Mouse (Mus musculus) brain, embryonic 14.5 days (tissue): ENCODE data around the gene Tmem123. TPM values are rescaled to one million over a fixed set of nuclear protein-coding genes. Genes with fewer than 3 reads are reported as not detected.

ENCODE experiments used
- DNase-seq: peaks from one replicate; pipeline ENCODE4 v3.0.0-alpha.2; 2011; ENCODE audit warnings: low read depth
- CTCF ChIP-seq: fragments of 200-500 bp; IDR thresholded peaks from 2 replicates; pipeline ENCODE4 v1.5.1; 2012; ENCODE audit warnings: inconsistent platforms, mild to moderate bottlenecking, moderate library complexity, borderline replicate concordance; ENCODE audit not compliant: insufficient read depth, insufficient read length; ENCODE audit errors: extremely low read depth
- POLR2A ChIP-seq: fragments of 200-500 bp; IDR thresholded peaks from 2 replicates; pipeline ENCODE4 v1.6.1; 2012; ENCODE audit warnings: mild to moderate bottlenecking, inconsistent platforms, borderline replicate concordance; ENCODE audit not compliant: poor library complexity, insufficient read depth, insufficient read length, severe bottlenecking; ENCODE audit errors: extremely low read depth
- polyA plus RNA-seq: library from polyadenylated mRNA; depleted of rRNA; stranded (reverse); fragments of >200 nt; gene quantifications from 2 replicates; pipeline ENCODE4 v1.2.3, GENCODE M21; 2012

The Tmem123 gene
- polyA plus RNA-seq, 1 experiment = 26.6 TPM

DNA sequence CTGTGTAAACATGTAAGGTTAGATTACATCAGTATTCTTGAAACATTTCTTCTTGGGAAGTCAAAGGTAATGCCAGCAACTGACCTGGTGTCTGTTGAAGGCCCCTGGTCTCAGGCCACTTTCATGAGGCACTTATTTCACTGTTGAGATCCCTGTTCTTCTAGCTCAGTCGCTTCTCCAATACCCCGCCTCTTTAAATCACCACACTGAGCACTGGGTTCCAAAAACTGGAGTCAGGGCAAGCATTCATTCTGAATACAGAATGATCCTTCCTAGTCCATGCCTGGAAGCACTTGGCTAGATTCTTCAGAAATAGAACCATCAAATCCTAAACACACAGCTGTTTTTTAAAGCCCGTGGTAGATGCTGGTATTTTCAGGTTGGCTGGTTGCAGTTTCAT is 1.1 kb upstream of the Tmem123 start:
- no peak for DNase-seq
- TF ChIP-seq POLR2A (no peak), CTCF (no peak)

DNA sequence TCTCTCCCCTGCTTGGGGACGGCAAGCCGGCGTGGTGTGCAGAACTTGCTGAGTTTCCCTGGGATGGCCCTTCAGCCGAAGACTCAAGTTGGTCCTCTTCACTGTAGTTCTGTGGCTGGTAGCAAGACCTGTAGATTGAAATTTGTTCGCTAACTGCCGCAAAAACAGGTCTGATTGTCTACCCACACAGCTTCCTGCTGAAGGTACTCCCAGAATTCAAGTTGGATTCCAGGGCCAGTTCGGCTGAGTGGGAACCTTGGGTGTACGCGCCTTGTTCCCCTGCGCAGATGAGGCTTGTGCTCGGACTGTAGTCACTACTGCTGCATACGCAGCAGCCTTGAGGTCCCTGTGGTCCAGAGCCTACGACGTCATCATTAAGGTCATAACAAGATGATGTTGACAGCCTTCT is 626 bp downstream of the Tmem123 start:
- TF ChIP-seq CTCF (no peak), POLR2A (no peak)
- peak; percentile 70 for DNase-seq

DNA sequence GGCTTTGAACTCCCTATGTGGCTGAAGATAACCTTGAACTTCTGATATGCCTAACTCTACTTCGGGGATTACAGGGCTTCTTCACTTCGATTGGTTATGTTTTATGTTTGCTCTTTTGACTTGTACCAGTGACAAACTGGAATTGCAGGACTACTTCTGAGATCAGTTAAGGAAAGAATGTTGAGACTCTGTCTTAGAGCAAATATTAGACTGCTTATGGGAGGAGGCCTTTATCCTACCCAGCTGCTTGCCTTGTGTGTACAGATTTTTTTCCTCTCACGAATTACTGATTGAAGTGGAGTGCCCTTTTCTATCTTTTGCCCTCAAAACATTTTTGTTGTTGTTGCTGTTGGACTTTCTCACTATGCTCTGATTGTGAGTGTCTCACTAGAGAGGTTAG is 1.4 kb downstream of the Tmem123 start:
- DNase-seq = no peak
- no peak for TF ChIP-seq POLR2A

DNA sequence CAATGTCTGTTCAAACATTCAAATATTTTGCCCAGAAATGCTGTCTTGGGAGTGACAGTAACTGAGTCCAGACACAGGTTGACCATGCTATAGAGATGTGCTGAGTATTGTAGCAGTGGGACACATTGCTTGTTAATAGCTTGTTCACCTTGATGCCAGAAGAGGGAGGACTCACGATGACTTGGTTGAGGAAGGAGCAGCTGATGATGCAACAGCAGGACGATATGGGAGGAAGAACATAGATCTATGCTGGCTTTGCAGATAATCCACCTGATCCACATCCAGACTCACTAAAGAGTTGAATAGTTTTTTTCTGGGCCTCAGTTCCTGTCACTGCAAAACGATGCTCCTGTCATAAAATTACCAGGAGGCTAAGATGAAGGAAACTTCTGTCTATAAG is 2.7 kb downstream of the Tmem123 start:
- TF ChIP-seq CTCF (no peak), POLR2A (no peak)

DNA sequence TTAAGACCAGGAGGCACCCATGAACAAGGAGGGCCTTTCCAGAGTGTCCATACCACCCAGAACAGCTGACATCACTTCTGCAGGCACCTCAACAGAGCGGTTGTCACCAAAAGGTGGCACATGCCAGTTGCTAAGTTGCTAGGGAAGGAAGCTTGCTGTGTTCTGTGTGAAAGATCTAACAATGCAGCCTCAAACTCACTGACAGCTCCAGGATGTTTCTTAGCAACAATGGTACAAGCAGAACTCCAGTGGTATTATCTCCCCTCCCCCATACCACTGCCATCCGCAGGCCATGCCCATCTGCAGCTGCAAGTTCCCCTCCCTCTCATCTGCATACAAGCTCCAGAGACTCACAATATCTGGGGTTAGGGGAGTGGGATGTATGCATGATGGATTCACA is 3.7 kb downstream of the Tmem123 start:
- TF ChIP-seq CTCF (no peak), POLR2A (no peak)
- DNase-seq = peak; percentile 89

More for the DNA sequence above, 2.7 kb downstream of the Tmem123 start:
- no peak for DNase-seq

DNA sequence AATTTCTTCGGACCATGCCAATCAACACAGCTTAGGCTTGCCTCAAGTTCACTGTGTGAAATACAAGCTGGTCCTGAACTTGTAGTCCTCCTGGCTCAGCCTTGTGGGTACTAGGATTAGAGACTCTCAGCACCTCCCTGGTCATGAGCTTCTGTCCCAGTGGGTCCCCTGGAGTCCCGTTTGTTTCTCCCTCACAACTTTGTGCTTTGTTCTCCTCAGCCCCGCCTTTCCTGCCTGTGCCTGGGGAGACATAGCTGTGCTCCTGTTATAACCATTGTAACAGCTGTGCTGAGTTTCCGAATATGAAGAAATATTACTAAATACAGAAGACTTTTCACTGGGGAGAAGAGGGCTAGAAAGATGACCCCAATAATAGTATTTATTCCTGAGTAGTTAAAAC is 5.2 kb downstream of the Tmem123 start:
- TF ChIP-seq POLR2A = no peak
- TF ChIP-seq CTCF = no peak
- DNase-seq = no peak

DNA sequence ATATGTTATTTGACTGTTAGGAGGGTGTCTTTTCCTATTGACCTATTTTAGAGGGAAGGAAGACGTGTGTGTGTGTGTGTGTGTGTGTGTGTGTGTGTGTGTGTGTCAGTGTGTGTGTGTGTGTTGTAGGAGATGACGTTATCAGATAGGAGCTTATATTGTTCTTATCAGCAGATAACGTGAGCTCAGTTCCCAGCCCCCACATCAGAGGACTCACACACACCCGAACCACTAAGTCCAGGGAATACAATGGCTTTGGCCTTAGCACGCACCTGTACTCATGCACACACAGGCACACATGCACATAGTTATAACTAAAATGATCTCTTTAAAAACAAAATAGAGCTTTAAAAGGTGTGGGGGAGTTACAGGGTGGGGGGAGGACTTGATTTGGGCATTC is 5.7 kb downstream of the Tmem123 start:
- TF ChIP-seq POLR2A (no peak), CTCF (no peak)
- no peak for DNase-seq

DNA sequence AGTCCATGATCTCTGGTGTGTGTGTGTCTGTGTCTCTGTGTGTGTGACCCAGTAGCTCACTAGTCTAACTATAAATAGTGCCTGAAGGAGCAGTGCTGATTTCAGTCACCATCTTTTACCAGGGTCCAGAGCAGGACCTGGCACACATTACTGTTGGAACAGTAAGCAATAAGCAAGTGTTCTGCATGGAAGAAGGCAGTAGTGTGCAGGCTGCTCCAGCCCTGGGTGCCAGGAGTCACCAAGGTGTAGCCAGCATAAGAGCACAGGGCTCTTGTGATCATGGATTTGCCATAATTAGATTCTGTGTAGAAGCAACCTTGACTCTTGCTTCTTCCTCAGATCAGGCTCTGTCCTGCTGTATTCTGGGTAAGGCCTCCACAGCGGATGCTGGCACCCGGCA is 8.5 kb downstream of the Tmem123 start:
- no peak for DNase-seq
- TF ChIP-seq CTCF (no peak), POLR2A (no peak)

DNA sequence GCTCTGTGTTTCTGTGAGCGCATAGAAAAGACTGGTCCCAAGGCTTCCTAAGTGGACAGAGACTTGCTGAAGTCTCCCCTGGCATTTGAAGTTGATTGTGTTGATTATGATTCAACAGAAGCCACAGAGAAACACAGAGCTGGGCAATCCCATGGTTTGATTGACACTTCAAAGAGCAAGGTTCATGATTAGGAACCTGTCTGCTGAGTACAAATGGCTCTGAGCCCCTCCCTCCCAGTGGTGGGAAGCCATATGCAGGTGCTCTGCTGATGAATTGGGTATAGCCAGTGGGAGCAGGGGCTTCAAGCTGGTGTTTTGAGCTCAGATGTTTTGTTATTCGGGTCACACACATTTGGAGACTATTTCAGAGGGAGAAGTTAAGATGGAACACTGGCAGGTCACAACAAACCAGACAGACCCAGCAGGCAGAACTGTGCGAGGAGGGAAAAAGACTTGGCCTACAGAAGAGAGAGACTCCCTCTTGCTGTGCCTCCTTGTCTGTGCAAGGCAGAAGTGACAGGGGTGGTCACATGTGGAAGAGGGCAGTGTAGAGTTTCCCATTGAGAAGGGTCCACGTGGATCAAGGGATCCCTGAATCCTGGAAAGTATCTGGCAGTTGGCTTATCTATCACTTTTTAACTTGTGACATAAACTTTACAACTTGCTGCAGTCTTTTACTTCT is 9.1 kb downstream of the Tmem123 start:
- no peak for TF ChIP-seq POLR2A
- no peak for TF ChIP-seq CTCF
- DNase-seq = peak; percentile 14

DNA sequence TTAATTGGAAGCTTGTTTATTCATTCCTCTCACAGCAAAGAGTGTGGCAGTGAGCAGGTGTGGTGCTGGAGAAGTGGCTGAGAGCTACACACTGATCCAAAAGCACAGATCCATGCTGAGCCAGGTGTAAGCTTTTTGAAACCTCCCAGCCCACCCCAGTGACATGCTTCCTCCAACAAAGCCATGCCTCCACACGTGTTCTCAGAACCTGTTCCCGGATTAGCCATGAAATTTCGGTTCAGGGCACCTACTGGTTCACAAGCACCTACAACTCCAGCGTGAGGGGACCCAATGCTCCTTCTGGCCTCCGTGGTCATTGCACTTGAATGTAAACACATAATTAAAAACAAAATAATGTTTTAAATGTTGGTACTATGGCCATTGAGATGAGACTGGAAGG is 9.8 kb downstream of the Tmem123 start:
- TF ChIP-seq POLR2A (no peak), CTCF (no peak)
- DNase-seq = no peak

DNA sequence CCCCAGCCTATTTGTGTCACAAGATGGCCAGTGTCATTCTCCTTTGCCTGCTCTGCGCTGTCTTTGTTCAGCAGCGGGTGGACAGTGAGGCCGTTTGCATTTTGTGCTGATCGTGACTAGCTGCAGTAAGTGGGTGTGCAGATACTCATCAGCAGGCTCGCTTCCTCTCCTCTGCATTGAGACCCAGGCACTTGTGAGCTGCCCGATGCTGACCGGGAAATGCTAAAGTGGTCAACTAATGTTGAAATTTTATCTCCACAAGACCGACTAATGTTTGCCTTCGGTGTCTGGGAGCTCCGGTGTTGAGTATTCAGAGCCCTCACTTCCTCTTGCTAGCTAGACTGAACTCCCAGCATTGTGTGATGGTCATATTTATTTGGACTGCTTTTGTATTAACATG is 10.7 kb downstream of the Tmem123 start:
- DNase-seq = no peak
- no peak for TF ChIP-seq CTCF
- TF ChIP-seq POLR2A = no peak

DNA sequence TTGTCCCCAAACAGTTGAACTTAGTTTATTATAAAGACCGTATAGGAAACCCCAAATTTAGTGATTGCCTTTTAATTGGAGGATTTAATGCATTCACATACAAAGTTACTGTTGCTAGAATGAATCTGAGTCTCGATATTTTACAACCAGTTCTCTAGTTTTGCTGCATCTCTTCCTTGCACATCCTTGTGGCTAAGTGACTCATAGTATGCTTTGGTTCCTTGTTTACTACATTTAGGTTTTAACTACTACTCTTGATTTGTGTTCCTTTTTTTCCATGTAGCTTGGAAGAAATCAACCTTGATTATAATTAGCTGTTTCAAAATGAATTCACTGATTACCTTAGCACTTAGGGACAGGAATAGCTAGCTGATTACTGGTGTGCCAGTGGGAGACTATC is 11.2 kb downstream of the Tmem123 start:
- DNase-seq = no peak
- TF ChIP-seq POLR2A (no peak), CTCF (no peak)
